Mouse (Mus musculus): ENCODE results near the gene Slc1a2. TPM values are rescaled to one million over a fixed set of nuclear protein-coding genes. Genes with fewer than 3 reads are reported as not detected.

Slc1a2 gene
- total and polyA plus RNA-seq, 3 experiments: 0.08 TPM; not detected in 2

GRCm38 (mm10) chr2:102677400-102677799 lies 18.9 kb downstream of the Slc1a2 start:
- no peaks in the 10 kb centered on the region for H3K9me3 ChIP-seq (replicated peaks; ENCODE audit: insufficient read depth, low read length)
- no peaks in the 10 kb centered on the region for H3K36me3 ChIP-seq (ENCODE audit: control insufficient read depth in 1 of 2, insufficient read depth in 2 of 2, low read length in 2 of 2)
- H3K9ac ChIP-seq (ENCODE audit: control insufficient read depth, low read depth, low read length, poor library complexity, severe bottlenecking): no peak overlapping the region
- no peak overlapping the region for H3K4me3 ChIP-seq (ENCODE audit: control insufficient read depth in 1 of 2, insufficient read depth in 1 of 2, low read depth in 2 of 2, low read length in 2 of 2)
- no peaks in the 10 kb centered on the region for H3K4me1 ChIP-seq (ENCODE audit: control insufficient read depth in 1 of 2, insufficient read depth in 2 of 2, low read length in 2 of 2)
- no peak overlapping the region for H3K27ac ChIP-seq (ENCODE audit: control insufficient read depth, low read depth, low read length)
- peaks cover 3 to 7% of the 10 kb centered on the region in 2 experiments for H3K27me3 ChIP-seq (ENCODE audit: control insufficient read depth in 1 of 2, insufficient read depth in 2 of 2, low read length in 2 of 2)
- DNase-seq (ENCODE audit: low read depth, low spot score): no peak
- no peaks in the 10 kb centered on the region for H3K79me2 ChIP-seq (ENCODE audit: control insufficient read depth, insufficient read depth, low read length, poor library complexity)
- TF ChIP-seq HCFC1 (IDR thresholded peaks at IDR 0.05; ENCODE audit: low read depth, low read length) (no peak), ZC3H11A (IDR thresholded peaks at IDR 0.05; ENCODE audit: low read depth, low read length) (no peak), KAT2A (conservative IDR thresholded peaks at IDR 0.05; ENCODE audit: low read depth, low read length) (no peak), CTCF (IDR thresholded peaks at IDR 0.05 in 2 of 3, conservative IDR thresholded peaks at IDR 0.05 in 1 of 3; ENCODE audit: control insufficient read depth in 1 of 3, insufficient read depth in 1 of 3, low read depth in 2 of 3, low read length in 3 of 3, poor library complexity in 1 of 3, severe bottlenecking in 1 of 3) (no peak), POLR2A (IDR thresholded peaks at IDR 0.05; ENCODE audit: control insufficient read depth in 1 of 2, insufficient read depth in 1 of 2, low read depth in 1 of 2, low read length in 2 of 2, poor library complexity in 1 of 2) (no peak), TBP (IDR thresholded peaks at IDR 0.05; ENCODE audit: low read depth, low read length) (no peak), ZNF384 (IDR thresholded peaks at IDR 0.05; ENCODE audit: low read depth, low read length) (no peak), GABPA (IDR thresholded peaks at IDR 0.05; ENCODE audit: low read depth, low read length) (no peak), ZMIZ1 (IDR thresholded peaks at IDR 0.05; ENCODE audit: low read depth, low read length) (no peak), USF1 (IDR thresholded peaks at IDR 0.05; ENCODE audit: low read depth, low read length) (no peak), RAD21 (IDR thresholded peaks at IDR 0.05; ENCODE audit: low read depth, low read length) (no peak), GATA1 (IDR thresholded peaks at IDR 0.05; ENCODE audit: low read depth, low read length) (no peak), MAX (IDR thresholded peaks at IDR 0.05; ENCODE audit: low read length) (no peak), BHLHE40 (IDR thresholded peaks at IDR 0.05; ENCODE audit: borderline replicate concordance, low read depth, low read length) (no peak), EP300 (IDR thresholded peaks at IDR 0.05; ENCODE audit: low read depth in 1 of 2, low read length in 2 of 2) (no peak), POLR2AphosphoS2 (IDR thresholded peaks at IDR 0.05; ENCODE audit: low read length) (no peak), CHD1 (IDR thresholded peaks at IDR 0.05; ENCODE audit: low read depth, low read length) (no peak), MXI1 (IDR thresholded peaks at IDR 0.05; ENCODE audit: low read depth, low read length) (no peak), SIN3A (IDR thresholded peaks at IDR 0.05; ENCODE audit: low read length) (no peak)

- Histone ChIP-seq H3K4me1 (ENCODE audit: control insufficient read depth in 1 of 2, insufficient read depth in 2 of 2, low read length in 2 of 2) (no peaks in the 10 kb centered on the region), H3K9me3 (replicated peaks; ENCODE audit: insufficient read depth, low read length) (no peaks in the 10 kb centered on the region), H3K27me3 (ENCODE audit: control insufficient read depth in 1 of 2, insufficient read depth in 2 of 2, low read length in 2 of 2) (peaks cover 3 to 7% of the 10 kb centered on the region in 2 experiments), H3K4me3 (ENCODE audit: control insufficient read depth in 1 of 2, insufficient read depth in 1 of 2, low read depth in 2 of 2, low read length in 2 of 2) (no peak overlapping the region), H3K36me3 (ENCODE audit: control insufficient read depth in 1 of 2, insufficient read depth in 2 of 2, low read length in 2 of 2) (no peaks in the 10 kb centered on the region), H3K79me2 (ENCODE audit: control insufficient read depth, insufficient read depth, low read length, poor library complexity) (no peaks in the 10 kb centered on the region), H3K27ac (ENCODE audit: control insufficient read depth, low read depth, low read length) (no peak overlapping the region), H3K9ac (ENCODE audit: control insufficient read depth, low read depth, low read length, poor library complexity, severe bottlenecking) (no peak overlapping the region)
- no peak for TF ChIP-seq RAD21 (IDR thresholded peaks at IDR 0.05; ENCODE audit: low read depth, low read length)
- DNase-seq (ENCODE audit: low read depth, low spot score): no peak
Measured at GRCm38 (mm10) chr2:102681351-102681750, 22.9 kb downstream of the Slc1a2 start.

Measured in MEL (cell line).